Mouse (Mus musculus) liver, postnatal 0 days (tissue): ENCODE measurements around the gene Ccnyl1.
A peak's percentile ranks its signal among the peaks of the same experiment; 100 is the strongest.

ENCODE experiments used
- CTCF ChIP-seq: sonication (generic); IDR thresholded peaks from 2 replicates; pipeline ENCODE4 v1.5.1; 2016; ENCODE audit warnings: antibody characterized with exemption, low read depth
- EP300 ChIP-seq: IDR thresholded peaks from 2 replicates; pipeline ENCODE4 v1.6.1; 2016; ENCODE audit warnings: antibody characterized with exemption, low read depth, mild to moderate bottlenecking

DNA sequence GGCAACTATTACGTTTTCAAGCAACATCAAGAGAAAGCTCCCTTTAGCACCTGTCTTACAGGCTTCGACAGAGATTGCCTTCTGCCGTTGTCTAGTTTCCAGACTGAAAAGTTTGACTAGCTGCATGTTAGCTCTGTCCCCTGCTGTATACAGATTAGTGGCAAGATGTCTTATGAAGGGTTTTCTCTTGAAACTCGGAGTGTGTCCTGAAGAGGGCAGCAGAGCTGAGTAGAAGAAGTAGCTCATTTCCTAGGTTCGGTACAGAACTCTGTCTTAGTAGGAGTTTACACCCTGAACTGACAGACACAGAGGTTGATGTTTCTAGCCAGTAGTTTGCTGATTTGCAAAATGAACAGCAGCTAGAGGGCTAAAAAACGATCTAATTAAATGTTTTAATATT lies 15.0 kb downstream of the Ccnyl1 start:
- TF ChIP-seq EP300 (no peak), CTCF (peak; percentile 75)
